Mouse (Mus musculus) E14TG2a.4 (cell line): Measurements from ENCODE around the gene Mrpl34.

Experiments
- H3K27me3 ChIP-seq: 2 replicates; pipeline ENCODE4 v1.6.1; 2014; ENCODE audit warnings: low read length, control low read depth; ENCODE audit not compliant: insufficient read depth
- H3K36me3 ChIP-seq: 2 replicates; pipeline ENCODE4 v1.6.1; 2014; ENCODE audit warnings: low read length, control low read depth; ENCODE audit not compliant: insufficient read depth
- H3K4me1 ChIP-seq: replicated peaks from 2 replicates; pipeline ENCODE4 v1.6.1; 2014; ENCODE audit warnings: low read depth, low read length, control low read depth
- H3K4me3 ChIP-seq: replicated peaks from 2 replicates; pipeline ENCODE4 v1.5.1; 2014; ENCODE audit warnings: mild to moderate bottlenecking, low read length
- H3K9me3 ChIP-seq: 2 replicates; pipeline ENCODE4 v1.6.1; 2014; ENCODE audit warnings: low read length, control low read depth
- CTCF ChIP-seq: conservative IDR thresholded peaks from 2 replicates; pipeline ENCODE4 v1.5.1; 2014; ENCODE audit warnings: low read length
- NANOG ChIP-seq: IDR thresholded peaks from 2 replicates; pipeline ENCODE4 v1.6.1; 2014; ENCODE audit warnings: borderline replicate concordance, low read length, mixed read lengths
- POU5F1 ChIP-seq: IDR thresholded peaks from 2 replicates; pipeline ENCODE4 v1.6.1; 2014; ENCODE audit warnings: low read length, borderline replicate concordance

Mrpl34 gene

DNA sequence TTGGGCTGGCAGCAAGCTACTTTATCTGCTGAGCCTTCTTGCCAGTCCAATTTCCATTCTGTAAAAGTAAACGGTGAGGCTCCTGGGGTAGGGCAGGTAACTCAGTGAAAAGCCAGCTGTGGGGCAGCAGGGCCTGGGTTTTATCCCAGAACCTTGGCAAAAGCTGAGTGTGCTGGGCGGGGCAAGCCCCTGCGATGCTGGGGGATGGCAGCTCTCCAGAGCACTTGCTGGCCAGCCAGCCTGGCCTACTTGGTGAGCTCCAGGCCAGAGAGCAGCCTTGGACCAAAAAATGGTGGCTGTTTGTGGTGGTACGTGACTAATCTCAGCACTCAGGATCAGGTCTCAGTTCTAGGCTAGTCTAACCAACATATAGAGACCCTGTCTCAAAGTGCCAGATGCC is 41.2 kb downstream of the Mrpl34 start:
- no peaks in the 10 kb centered on the region for H3K9me3 ChIP-seq
- TF ChIP-seq NANOG: no peak
- TF ChIP-seq POU5F1: no peak
- TF ChIP-seq CTCF: no peak
- H3K27me3 ChIP-seq: peaks cover 56% of the 10 kb centered on the region
- peaks cover 42% of the 10 kb centered on the region for H3K4me1 ChIP-seq
- H3K36me3 ChIP-seq: peaks cover 7% of the 10 kb centered on the region; the same call in 1 of the 2 replicates
- no peak overlapping the region for H3K4me3 ChIP-seq

DNA sequence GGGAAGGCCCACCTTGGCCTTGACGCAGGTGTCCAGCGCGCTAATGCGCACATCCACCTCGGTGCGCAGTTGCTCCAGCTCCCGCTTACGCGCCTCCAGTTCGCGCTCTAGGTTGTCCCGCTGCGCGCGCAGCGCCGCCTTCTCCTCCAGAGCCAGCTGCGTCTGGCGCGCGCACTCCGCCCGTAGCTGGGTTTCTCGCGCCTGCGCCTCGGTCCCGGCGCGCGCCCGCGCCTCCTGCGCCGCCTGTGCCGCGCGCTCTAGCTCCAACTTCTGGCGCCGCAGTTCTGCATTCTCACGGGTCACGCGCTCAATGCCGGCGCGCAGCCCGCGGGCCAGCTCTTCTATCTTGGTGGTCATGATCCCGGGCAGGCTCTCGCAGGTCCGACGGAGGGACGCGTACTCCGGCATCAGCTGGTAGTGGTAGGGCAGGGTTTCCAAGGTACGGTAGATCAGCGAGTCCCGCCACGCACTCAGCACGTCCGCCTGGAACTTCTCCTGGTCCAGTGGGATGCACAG is 42.9 kb downstream of the Mrpl34 start:
- peak overlapping the region; percentile 81 for H3K4me3 ChIP-seq
- peaks cover 54% of the 10 kb centered on the region for H3K4me1 ChIP-seq
- peaks cover 7% of the 10 kb centered on the region; the same call in 1 of the 2 replicates for H3K36me3 ChIP-seq
- H3K9me3 ChIP-seq: no peaks in the 10 kb centered on the region
- TF ChIP-seq POU5F1 (no peak), NANOG (no peak), CTCF (no peak)
- peaks cover 71% of the 10 kb centered on the region for H3K27me3 ChIP-seq

DNA sequence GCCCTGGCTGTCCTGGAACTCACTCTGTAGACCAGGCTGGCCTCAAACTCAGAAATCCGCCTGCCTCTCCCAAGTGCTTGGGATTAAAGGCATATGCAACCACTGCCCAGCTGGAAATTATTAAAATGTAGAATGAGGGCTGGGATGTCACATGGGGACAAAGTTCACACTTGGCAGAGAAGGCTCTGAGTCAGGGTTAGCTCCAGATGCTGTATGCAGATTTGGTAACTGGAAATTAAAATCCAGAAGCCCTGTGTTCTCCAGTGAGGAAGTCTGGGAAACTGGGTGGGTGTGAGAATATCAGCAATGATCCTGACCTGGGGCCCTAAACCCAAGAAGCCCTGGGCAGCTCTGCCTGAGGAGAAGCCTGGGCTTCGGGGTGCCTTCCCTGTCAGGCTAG is 44.6 kb downstream of the Mrpl34 start:
- Histone ChIP-seq H3K27me3 (peaks cover 74% of the 10 kb centered on the region), H3K4me3 (no peak overlapping the region), H3K9me3 (no peaks in the 10 kb centered on the region), H3K36me3 (peaks cover 7% of the 10 kb centered on the region; the same call in 1 of the 2 replicates), H3K4me1 (peaks cover 59% of the 10 kb centered on the region)
- no peak for TF ChIP-seq NANOG
- no peak for TF ChIP-seq POU5F1
- TF ChIP-seq CTCF: no peak

DNA sequence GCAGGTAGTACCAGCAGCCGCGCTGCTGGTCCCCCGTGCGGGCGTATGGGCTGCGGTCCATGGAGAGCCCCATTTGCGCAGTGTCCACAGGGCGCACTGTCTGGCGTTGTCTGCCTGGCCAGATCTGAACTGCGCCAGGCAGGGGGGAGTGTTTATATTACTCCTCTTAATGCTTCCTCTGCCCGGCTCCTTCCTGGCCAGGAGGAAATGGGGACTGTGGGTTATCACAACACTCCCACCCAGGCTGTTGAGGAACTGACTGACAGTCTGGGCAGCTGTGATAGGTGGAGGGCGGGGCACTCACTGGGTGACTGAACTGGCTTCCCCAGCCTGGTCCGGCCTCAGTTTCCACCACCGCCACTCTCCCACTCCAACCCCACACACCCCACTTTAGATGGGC is 46.9 kb downstream of the Mrpl34 start, which contains the start of gene Plvap:
Gene Plvap (minus strand): TSS at position 109 of the 400 bp plus-strand sequence.
- Histone ChIP-seq H3K4me1 (peaks cover 46% of the 10 kb centered on the region), H3K9me3 (no peaks in the 10 kb centered on the region), H3K4me3 (peak within 1 kb of the TSS; percentile 70), H3K36me3 (no peaks in the 10 kb centered on the region), H3K27me3 (peaks cover 61% of the 10 kb centered on the region)
- no peak for TF ChIP-seq POU5F1
- TF ChIP-seq NANOG: no peak
- TF ChIP-seq CTCF: no peak

DNA sequence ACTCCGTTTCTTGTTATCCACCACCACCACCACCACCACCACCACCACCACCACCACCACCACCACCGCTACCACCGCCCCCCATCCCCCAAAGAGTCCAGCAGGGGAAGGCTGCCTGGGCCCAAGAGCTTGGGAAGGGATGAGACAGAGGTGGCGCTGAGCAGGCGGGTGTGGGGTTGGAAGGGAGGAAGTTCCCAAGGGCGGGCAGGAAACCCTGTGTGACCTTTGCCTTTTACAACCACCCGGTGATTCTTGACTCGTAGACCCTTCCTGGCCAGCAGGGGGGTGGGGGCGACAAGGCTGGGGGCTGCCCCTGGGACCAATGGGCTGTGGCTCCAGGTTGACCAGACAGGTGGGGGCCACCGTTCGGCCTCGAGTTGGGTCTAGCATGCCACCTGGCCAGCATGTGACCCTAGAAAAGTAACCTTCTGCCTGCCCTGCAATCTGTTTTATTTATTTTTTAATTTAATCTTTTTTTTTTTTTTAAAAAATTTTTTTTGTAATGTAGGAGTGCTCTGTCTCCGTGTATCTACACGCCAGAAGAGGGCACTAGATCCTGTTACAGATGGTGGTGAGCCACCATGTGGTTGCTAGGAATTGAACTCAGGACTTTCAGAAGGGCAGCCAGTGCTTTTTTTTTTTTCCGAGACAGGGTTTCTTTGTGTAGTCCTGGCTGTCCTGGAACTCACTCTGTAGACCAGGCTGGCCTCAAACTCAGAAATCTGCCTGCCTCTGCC is 48.4 kb downstream of the Mrpl34 start:
- no peak for TF ChIP-seq NANOG
- Histone ChIP-seq H3K27me3 (peaks cover 51% of the 10 kb centered on the region), H3K9me3 (no peaks in the 10 kb centered on the region), H3K4me3 (no peak overlapping the region), H3K36me3 (no peaks in the 10 kb centered on the region), H3K4me1 (peaks cover 48% of the 10 kb centered on the region)

DNA sequence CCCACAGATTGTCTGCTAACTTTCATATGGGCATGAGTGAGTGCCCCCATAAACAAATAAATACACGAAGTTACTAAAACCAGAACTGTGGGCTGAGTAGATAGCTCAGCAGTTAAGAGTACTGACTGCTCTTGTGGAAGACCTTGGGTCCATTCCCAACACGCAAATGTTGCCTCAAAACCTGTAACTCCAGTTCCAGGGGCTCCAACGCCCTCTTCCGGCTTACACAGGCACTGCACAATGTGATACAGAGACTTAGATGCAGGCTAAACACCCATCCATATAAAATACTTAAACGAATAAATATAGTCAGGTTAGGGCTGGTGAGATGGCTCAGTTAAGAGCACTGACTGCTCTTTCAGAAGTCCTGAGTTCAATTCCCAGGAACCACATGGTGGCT is 50.3 kb downstream of the Mrpl34 start:
- TF ChIP-seq POU5F1 (no peak), CTCF (peak; percentile 65), NANOG (no peak)
- Histone ChIP-seq H3K4me3 (no peak overlapping the region), H3K9me3 (peaks cover 5% of the 10 kb centered on the region), H3K27me3 (peaks cover 39% of the 10 kb centered on the region), H3K36me3 (no peaks in the 10 kb centered on the region), H3K4me1 (peaks cover 39% of the 10 kb centered on the region)
